Mouse (Mus musculus): ENCODE results near the gene Btbd35f26.
"Not testable (repeated sequence)": the region's sequence is repeated elsewhere in the genome, so short reads cannot be mapped to it uniquely, and the experiment has no call there.

Gene Btbd35f26
- long read RNA-seq, experiment 1: 0 reads
- long read RNA-seq, experiment 2: 0 reads

GRCm38 (mm10) chrX:31336154-31336553 lies at the start of gene Btbd35f26:
TSS of gene Btbd35f26 (plus strand) at chrX:31336454.
- intact Hi-C loops (cut with DNase I): not testable (repeated sequence)

DNA sequence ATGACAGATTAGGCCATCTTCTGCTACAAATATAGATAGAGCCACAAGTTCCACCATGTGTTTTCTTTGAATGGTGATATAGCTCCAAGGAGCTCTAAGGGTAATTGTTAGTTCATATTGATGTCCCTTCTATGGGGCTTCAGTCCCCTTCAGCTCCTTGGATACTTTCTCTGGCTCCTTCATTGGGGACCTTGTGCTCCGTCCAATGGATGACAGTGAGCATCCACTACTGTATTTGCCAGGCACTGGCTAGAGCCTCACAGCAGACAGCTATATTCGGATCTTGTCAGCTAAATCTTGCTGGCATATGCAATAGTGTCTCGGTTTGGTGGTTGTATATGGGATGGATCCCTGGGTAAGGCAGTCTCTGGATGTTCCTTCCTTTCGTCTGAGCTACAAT lies 5.7 kb downstream of the Btbd35f26 start:
- intact Hi-C loops (cut with DNase I): not testable (repeated sequence)

DNA sequence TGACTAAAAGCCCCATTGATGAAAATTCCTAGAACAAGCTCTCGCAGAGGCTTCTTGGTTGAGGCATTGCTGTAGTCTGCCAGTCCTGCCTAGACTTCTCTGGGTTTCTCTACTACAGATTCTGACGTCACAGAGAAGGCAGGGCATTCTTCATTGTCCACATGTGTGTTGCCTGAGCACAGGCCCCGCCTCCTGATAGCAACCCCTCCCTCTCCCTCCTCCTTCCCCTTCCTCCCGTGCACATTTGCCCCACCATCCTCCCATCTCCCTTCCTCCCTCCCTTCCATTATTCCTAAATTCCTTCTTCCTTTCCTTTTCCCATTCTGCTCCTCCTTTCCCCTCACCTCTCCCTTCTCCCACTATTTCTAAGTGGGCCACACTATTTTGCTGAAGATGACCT lies 47.6 kb downstream of the Btbd35f26 start, which contains the start of gene Btbd35f19:
Btbd35f19 (minus strand) TSS at position 101 of the 400 bp plus-strand sequence.
- intact Hi-C loops (cut with DNase I): not testable (repeated sequence)
